Mouse (Mus musculus): ENCODE measurements around the gene Tle3. TPM values are rescaled to one million over a fixed set of nuclear protein-coding genes. Genes with fewer than 3 reads are reported as not detected.

The Tle3 gene
- polyA plus RNA-seq, 1 experiment from 2014 or later = 31.4 TPM

DNA sequence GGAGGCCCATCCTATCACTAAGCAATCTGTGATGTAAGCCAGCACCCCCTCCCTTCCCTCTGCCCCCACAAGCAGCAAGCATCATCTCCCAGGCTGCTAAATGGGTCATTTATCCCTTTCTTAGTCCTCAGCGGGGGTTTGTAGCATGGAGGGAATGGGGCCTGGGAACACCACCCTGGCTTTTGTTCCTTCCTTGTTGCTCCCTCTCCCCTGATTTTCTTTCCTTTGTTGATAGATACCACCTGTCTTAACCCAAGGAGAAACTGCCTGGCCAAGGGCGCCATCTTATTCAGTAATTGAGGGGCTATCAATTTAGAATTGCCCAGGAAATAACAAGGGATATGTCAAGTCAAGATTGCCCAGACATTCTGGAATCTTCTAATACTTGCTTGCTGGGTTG, 14.1 kb downstream of the Tle3 start:
- no peak for ATAC-seq (replicated peaks; ENCODE audit: insufficient number of reproducible peaks, low FRiP score, low TSS enrichment, low read depth)
- Histone ChIP-seq H3K4me2 (ENCODE audit: low read depth, low read length) (no peak overlapping the region), H3K4me1 (ENCODE audit: control insufficient read depth, insufficient read depth, low read length) (peaks cover 26% of the 10 kb centered on the region), H3K36me3 (replicated peaks; ENCODE audit: control insufficient read depth, insufficient read depth, low read depth, low read length) (peaks cover 3% of the 10 kb centered on the region), H3K9me3 (replicated peaks; ENCODE audit: control insufficient read depth, low read length) (no peaks in the 10 kb centered on the region), H3K9ac (replicated peaks; ENCODE audit: low read length) (no peak overlapping the region), H3K4me3 (ENCODE audit: low read depth, low read length) (no peak overlapping the region), H3K27me3 (ENCODE audit: control insufficient read depth, insufficient read depth, low read length) (no peaks in the 10 kb centered on the region), H3K27ac (replicated peaks; ENCODE audit: low read depth, low read length) (no peak overlapping the region)
- WGBS = 39% methylated on average over 2 of the region's 2 CpGs
- no peak for DNase-seq (ENCODE audit: low spot score)

DNA sequence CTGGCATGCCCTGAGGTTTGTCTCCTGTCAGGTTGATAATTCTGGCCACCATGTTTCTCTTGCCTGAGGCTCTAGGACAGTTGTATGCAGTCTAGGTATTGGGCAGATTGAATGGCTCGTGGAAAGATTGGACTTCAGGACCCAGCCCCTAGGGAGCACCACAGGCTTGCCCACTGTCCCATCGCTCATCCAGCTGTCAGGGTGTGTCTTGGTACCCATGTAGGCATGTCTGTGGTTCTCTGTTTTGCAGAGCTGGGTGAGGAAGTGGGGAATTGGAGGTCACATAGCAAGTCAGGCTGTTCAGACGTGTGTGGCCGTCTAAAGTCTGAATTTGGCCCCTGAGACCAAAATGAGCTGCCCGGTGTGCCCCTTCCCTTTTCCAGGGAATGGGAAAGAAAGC, 15.6 kb downstream of the Tle3 start:
- DNase-seq (ENCODE audit: low spot score) (no peak), ATAC-seq (replicated peaks; ENCODE audit: insufficient number of reproducible peaks, low FRiP score, low TSS enrichment, low read depth) (no peak)
- Histone ChIP-seq H3K4me2 (ENCODE audit: low read depth, low read length) (no peak overlapping the region), H3K27ac (replicated peaks; ENCODE audit: low read depth, low read length) (no peak overlapping the region), H3K9ac (replicated peaks; ENCODE audit: low read length) (no peak overlapping the region), H3K27me3 (ENCODE audit: control insufficient read depth, insufficient read depth, low read length) (no peaks in the 10 kb centered on the region), H3K9me3 (replicated peaks; ENCODE audit: control insufficient read depth, low read length) (no peaks in the 10 kb centered on the region), H3K4me3 (ENCODE audit: low read depth, low read length) (no peak overlapping the region), H3K36me3 (replicated peaks; ENCODE audit: control insufficient read depth, insufficient read depth, low read depth, low read length) (peaks cover 3% of the 10 kb centered on the region; the same call in 1 of the 2 replicates), H3K4me1 (ENCODE audit: control insufficient read depth, insufficient read depth, low read length) (peaks cover 20% of the 10 kb centered on the region)
- 72% methylated on average over 5 of the region's 5 CpGs for WGBS

DNA sequence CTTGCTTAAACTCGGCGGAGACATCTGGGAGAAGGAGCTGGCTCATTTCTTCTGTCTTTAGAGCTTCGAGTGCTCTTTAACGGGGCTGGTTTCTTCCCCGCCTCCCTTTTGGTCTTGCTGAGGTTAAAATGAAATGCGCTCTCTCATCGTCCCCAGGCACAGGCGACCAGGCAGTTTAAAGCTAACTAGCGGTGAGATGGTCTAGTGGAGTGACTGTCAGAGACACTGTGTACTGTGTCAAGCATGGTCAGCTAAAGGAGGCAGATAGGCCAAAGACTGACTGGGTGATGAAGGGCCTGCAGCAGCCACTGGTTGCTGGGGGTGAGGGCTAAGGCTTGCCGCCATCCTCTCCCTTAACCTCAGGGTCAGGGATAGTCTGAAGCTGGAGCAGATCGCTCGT, 16.0 kb downstream of the Tle3 start:
- Histone ChIP-seq H3K27me3 (ENCODE audit: control insufficient read depth, insufficient read depth, low read length) (no peaks in the 10 kb centered on the region), H3K9me3 (replicated peaks; ENCODE audit: control insufficient read depth, low read length) (no peaks in the 10 kb centered on the region), H3K4me1 (ENCODE audit: control insufficient read depth, insufficient read depth, low read length) (peaks cover 19% of the 10 kb centered on the region), H3K4me3 (ENCODE audit: low read depth, low read length) (no peak overlapping the region), H3K27ac (replicated peaks; ENCODE audit: low read depth, low read length) (no peak overlapping the region), H3K36me3 (replicated peaks; ENCODE audit: control insufficient read depth, insufficient read depth, low read depth, low read length) (peaks cover 5% of the 10 kb centered on the region; the same call in 1 of the 2 replicates), H3K9ac (replicated peaks; ENCODE audit: low read length) (no peak overlapping the region), H3K4me2 (ENCODE audit: low read depth, low read length) (no peak overlapping the region)
- ATAC-seq (replicated peaks; ENCODE audit: insufficient number of reproducible peaks, low FRiP score, low TSS enrichment, low read depth) = no peak
- DNase-seq (ENCODE audit: low spot score) = no peak
- WGBS = 57% methylated on average over 12 of the region's 12 CpGs

DNA sequence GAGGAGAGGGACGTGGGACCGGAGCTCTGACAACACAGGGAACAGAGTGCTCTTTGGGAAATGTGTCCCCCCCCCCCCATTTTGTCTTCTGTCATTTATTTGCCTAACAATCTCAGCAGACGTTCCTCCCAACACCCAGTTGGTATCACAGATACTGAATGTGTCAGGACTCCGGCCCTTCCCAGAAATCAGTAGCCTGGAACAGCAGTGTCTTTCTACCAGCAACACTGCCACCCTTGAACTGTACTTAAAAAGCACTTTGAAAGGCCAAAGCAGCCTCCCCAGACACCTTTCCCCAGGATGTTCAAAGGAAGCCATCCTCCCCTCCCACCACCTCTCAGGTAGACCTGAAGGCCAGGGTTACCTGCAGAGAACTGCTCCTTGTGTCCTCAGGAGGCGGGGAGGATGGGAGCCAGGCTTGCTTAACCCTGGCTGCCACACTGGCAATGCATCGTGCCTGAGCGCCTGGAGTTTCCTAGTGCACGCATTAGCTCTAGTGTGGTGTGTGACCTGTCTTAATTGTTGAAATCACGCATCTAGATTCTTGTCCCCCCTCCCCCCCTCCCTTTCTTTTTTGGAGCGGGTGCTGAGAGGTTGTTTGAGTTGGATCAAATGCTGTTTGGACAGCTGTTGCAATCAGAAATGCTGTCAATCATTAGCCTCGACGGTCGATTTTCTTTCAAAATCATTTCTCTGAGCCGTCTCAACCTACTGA, 16.7 kb downstream of the Tle3 start:
- no peaks in the 10 kb centered on the region for H3K27me3 ChIP-seq (ENCODE audit: control insufficient read depth, insufficient read depth, low read length)
- WGBS = 47% methylated on average over 14 of the region's 14 CpGs
- H3K4me3 ChIP-seq (ENCODE audit: low read depth, low read length) = no peak overlapping the region
- H3K36me3 ChIP-seq (replicated peaks; ENCODE audit: control insufficient read depth, insufficient read depth, low read depth, low read length) = peaks cover 9% of the 10 kb centered on the region
- DNase-seq (ENCODE audit: low spot score) (peak; percentile 65), ATAC-seq (replicated peaks; ENCODE audit: insufficient number of reproducible peaks, low FRiP score, low TSS enrichment, low read depth) (no peak)
- H3K4me1 ChIP-seq (ENCODE audit: control insufficient read depth, insufficient read depth, low read length) = peaks cover 15% of the 10 kb centered on the region
- no peak overlapping the region for H3K4me2 ChIP-seq (ENCODE audit: low read depth, low read length)
- no peak overlapping the region for H3K9ac ChIP-seq (replicated peaks; ENCODE audit: low read length)
- no peak overlapping the region for H3K27ac ChIP-seq (replicated peaks; ENCODE audit: low read depth, low read length)
- no peaks in the 10 kb centered on the region for H3K9me3 ChIP-seq (replicated peaks; ENCODE audit: control insufficient read depth, low read length)

DNA sequence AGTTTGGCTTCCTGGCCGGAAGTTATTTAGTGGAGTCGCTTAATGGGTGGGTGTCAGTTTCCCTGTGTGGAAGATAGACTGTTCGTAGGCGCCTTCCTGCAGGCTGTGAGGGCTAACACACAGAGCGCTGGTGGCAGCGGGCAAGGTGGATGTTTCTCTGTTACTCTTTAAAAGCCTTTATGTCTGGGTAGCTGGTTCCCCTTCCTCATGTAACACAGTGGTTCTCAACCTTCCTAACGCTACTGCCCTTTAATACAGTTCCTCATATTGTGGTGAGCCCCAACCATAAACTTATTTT, 17.2 kb downstream of the Tle3 start:
- WGBS = 54% methylated on average over 7 of the region's 7 CpGs
- H3K9me3 ChIP-seq (replicated peaks; ENCODE audit: control insufficient read depth, low read length) = no peaks in the 10 kb centered on the region
- no peak for DNase-seq (ENCODE audit: low spot score)
- no peak overlapping the region for H3K4me3 ChIP-seq (ENCODE audit: low read depth, low read length)
- no peaks in the 10 kb centered on the region for H3K27me3 ChIP-seq (ENCODE audit: control insufficient read depth, insufficient read depth, low read length)
- no peak overlapping the region for H3K4me2 ChIP-seq (ENCODE audit: low read depth, low read length)
- H3K36me3 ChIP-seq (replicated peaks; ENCODE audit: control insufficient read depth, insufficient read depth, low read depth, low read length) = peaks cover 14% of the 10 kb centered on the region
- H3K27ac ChIP-seq (replicated peaks; ENCODE audit: low read depth, low read length) = no peak overlapping the region
- ATAC-seq (replicated peaks; ENCODE audit: insufficient number of reproducible peaks, low FRiP score, low TSS enrichment, low read depth) = no peak
- H3K9ac ChIP-seq (replicated peaks; ENCODE audit: low read length) = no peak overlapping the region
- H3K4me1 ChIP-seq (ENCODE audit: control insufficient read depth, insufficient read depth, low read length) = peaks cover 11% of the 10 kb centered on the region

DNA sequence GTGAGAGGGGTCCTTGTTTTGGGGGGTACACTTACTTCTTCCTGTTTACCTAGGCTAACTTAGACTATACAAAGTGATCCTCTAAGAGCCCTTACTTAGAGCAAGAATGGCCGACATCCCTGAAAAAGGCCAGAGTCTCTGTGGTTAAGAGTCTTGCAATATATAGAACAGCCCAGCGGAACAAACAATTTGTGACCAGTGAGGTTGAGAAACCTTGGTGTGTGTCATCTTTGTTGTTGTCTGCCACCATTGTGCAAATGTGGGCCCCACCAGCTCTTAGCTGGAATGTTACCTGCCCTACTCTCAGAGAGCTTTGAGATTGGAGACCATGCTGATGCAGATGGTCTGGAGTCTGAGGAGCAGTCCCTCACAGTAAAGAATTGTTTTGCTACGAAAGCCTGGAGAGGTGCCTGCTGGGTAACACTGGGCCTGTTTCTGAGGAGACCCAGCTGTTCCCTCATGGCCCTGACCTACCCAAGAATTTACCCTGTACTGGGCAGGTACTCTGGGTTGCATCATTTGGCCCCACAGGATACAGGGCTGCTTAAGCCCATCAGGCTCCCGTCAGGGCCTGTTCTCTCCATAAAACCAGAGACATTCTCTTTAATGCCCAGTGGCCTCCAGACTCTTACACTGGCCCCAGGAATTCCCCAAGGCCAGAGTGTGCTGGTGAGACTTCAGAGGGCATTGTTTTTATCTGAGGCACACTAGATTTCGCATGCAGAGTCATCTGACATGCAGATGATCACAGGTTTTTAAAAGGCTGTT, 19.6 kb downstream of the Tle3 start:
- Histone ChIP-seq H3K4me1 (ENCODE audit: control insufficient read depth, insufficient read depth, low read length) (peaks cover 6% of the 10 kb centered on the region), H3K9ac (replicated peaks; ENCODE audit: low read length) (no peak overlapping the region), H3K27ac (replicated peaks; ENCODE audit: low read depth, low read length) (no peak overlapping the region), H3K36me3 (replicated peaks; ENCODE audit: control insufficient read depth, insufficient read depth, low read depth, low read length) (peaks cover 26% of the 10 kb centered on the region), H3K4me3 (ENCODE audit: low read depth, low read length) (no peak overlapping the region), H3K9me3 (replicated peaks; ENCODE audit: control insufficient read depth, low read length) (no peaks in the 10 kb centered on the region), H3K4me2 (ENCODE audit: low read depth, low read length) (no peak overlapping the region), H3K27me3 (ENCODE audit: control insufficient read depth, insufficient read depth, low read length) (no peaks in the 10 kb centered on the region)
- WGBS = 69% methylated on average over 5 of the region's 5 CpGs
- no peak for DNase-seq (ENCODE audit: low spot score)
- no peak for ATAC-seq (replicated peaks; ENCODE audit: insufficient number of reproducible peaks, low FRiP score, low TSS enrichment, low read depth)

DNA sequence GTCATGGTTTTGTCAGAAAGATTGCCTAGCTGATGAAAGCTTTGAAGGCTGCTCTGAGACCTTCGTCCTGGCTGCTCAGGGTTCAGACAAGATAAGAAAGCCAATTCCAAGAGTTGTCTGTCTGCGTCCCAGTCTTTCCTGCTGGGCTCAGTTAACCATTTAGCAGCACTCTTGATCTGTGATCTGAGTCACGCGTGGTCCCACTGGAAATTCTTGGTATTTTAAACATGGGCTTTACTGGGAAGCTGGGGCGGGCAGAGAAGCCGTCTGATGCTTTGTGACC, 20.1 kb downstream of the Tle3 start:
- no peak overlapping the region for H3K4me3 ChIP-seq (ENCODE audit: low read depth, low read length)
- H3K27ac ChIP-seq (replicated peaks; ENCODE audit: low read depth, low read length) = no peak overlapping the region
- no peaks in the 10 kb centered on the region for H3K9me3 ChIP-seq (replicated peaks; ENCODE audit: control insufficient read depth, low read length)
- ATAC-seq (replicated peaks; ENCODE audit: insufficient number of reproducible peaks, low FRiP score, low TSS enrichment, low read depth) (no peak), DNase-seq (ENCODE audit: low spot score) (no peak)
- peaks cover 6% of the 10 kb centered on the region for H3K4me1 ChIP-seq (ENCODE audit: control insufficient read depth, insufficient read depth, low read length)
- 75% methylated on average over 6 of the region's 6 CpGs for WGBS
- no peaks in the 10 kb centered on the region for H3K27me3 ChIP-seq (ENCODE audit: control insufficient read depth, insufficient read depth, low read length)
- H3K4me2 ChIP-seq (ENCODE audit: low read depth, low read length) = no peak overlapping the region
- H3K9ac ChIP-seq (replicated peaks; ENCODE audit: low read length) = no peak overlapping the region
- H3K36me3 ChIP-seq (replicated peaks; ENCODE audit: control insufficient read depth, insufficient read depth, low read depth, low read length) = peaks cover 26% of the 10 kb centered on the region

DNA sequence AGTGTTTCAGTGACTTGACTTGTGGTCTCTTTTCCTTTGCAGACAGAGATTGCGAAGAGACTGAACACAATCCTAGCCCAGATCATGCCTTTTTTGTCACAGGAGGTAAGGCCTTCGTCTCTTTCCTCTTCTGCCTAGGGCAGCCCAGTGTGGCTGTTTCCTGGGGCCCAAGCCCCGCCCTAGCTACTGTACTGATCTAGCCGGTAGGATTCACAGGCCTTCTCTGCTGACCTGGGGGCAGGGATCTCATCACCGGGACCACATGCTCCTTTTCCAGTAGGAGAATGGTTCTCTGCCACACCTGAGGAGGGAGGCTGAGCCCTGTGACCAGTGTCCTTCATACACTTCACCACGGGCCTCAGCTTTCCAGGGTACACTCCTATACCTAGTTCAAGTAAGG, 21.0 kb downstream of the Tle3 start:
- Histone ChIP-seq H3K4me1 (ENCODE audit: control insufficient read depth, insufficient read depth, low read length) (peaks cover 6% of the 10 kb centered on the region), H3K9me3 (replicated peaks; ENCODE audit: control insufficient read depth, low read length) (no peaks in the 10 kb centered on the region), H3K4me2 (ENCODE audit: low read depth, low read length) (no peak overlapping the region), H3K4me3 (ENCODE audit: low read depth, low read length) (no peak overlapping the region), H3K27ac (replicated peaks; ENCODE audit: low read depth, low read length) (no peak overlapping the region), H3K9ac (replicated peaks; ENCODE audit: low read length) (no peak overlapping the region), H3K27me3 (ENCODE audit: control insufficient read depth, insufficient read depth, low read length) (no peaks in the 10 kb centered on the region), H3K36me3 (replicated peaks; ENCODE audit: control insufficient read depth, insufficient read depth, low read depth, low read length) (peaks cover 24% of the 10 kb centered on the region)
- ATAC-seq (replicated peaks; ENCODE audit: insufficient number of reproducible peaks, low FRiP score, low TSS enrichment, low read depth) (no peak), DNase-seq (ENCODE audit: low spot score) (no peak)
- 77% methylated on average over 6 of the region's 6 CpGs for WGBS

Data from embryonic facial prominence, embryonic 11.5 days (tissue).